Mouse (Mus musculus) forebrain, embryonic 11.5 days (tissue): ENCODE measurements around the gene Fut8. TPM values are rescaled to one million over a fixed set of nuclear protein-coding genes. Genes with fewer than 3 reads are reported as not detected.

ENCODE experiments used
- ATAC-seq: fragments of 200-750 bp; cut with Nextera tagmentation; replicated peaks from 2 replicates; pipeline ENCODE4 v1.8.0; 2017; ENCODE audit warnings: moderate TSS enrichment; ENCODE audit not compliant: low FRiP score
- DNase-seq: peaks from one replicate; pipeline ENCODE4 v3.0.0-alpha.2; 2017; ENCODE audit warnings: low spot score
- H3K27ac ChIP-seq: fragments of 300-500 bp; sonication (generic); 2 replicates; pipeline ENCODE4 v1.5.1; 2014; ENCODE audit warnings: low read depth, low read length
- H3K27me3 ChIP-seq: fragments of 300-500 bp; sonication (generic); 2 replicates; pipeline ENCODE4 v1.6.1; 2014; ENCODE audit warnings: mild to moderate bottlenecking, low read length, mixed read lengths; ENCODE audit not compliant: control insufficient read depth, insufficient read depth
- H3K36me3 ChIP-seq: fragments of 300-500 bp; sonication (generic); 2 replicates; pipeline ENCODE4 v1.6.1; 2014; ENCODE audit warnings: mild to moderate bottlenecking, low read length, moderate library complexity, mixed read lengths; ENCODE audit not compliant: control insufficient read depth, insufficient read depth
- H3K4me1 ChIP-seq: fragments of 300-500 bp; sonication (generic); replicated peaks from 2 replicates; pipeline ENCODE4 v1.6.1; 2014; ENCODE audit warnings: low read length, mixed read lengths; ENCODE audit not compliant: control insufficient read depth, insufficient read depth
- H3K4me2 ChIP-seq: fragments of 300-500 bp; sonication (generic); 2 replicates; pipeline ENCODE4 v1.6.1; 2014; ENCODE audit warnings: low read depth, mild to moderate bottlenecking, low read length, moderate library complexity, mixed read lengths; ENCODE audit not compliant: severe bottlenecking
- H3K4me3 ChIP-seq: fragments of 300-500 bp; sonication (generic); 2 replicates; pipeline ENCODE4 v1.5.1; 2014; ENCODE audit warnings: low read depth, low read length
- H3K9ac ChIP-seq: fragments of 300-500 bp; sonication (generic); 2 replicates; pipeline ENCODE4 v1.6.1; 2014; ENCODE audit warnings: low read length
- H3K9me3 ChIP-seq: fragments of 300-500 bp; sonication (generic); 2 replicates; pipeline ENCODE4 v1.6.1; 2016; ENCODE audit warnings: low read length, mixed read lengths; ENCODE audit not compliant: control insufficient read depth
- WGBS: fragments of 180-500 bp; shearing (Covaris S2); extraction: QIAGEN DNeasy Blood & Tissue Kit; methylation state at CpG from one replicate; pipeline ENCODE4 v1.1.7; 2014; 5-methylcytosine and 5-hydroxymethylcytosine counted together
- polyA plus RNA-seq: library from polyadenylated mRNA; unstranded; fragments of >200 nt; fragmentation: Nextera tagmentation; extraction: Ambion mirVana; gene quantifications from 2 replicates; pipeline ENCODE4 v1.2.1, GENCODE M21; 2014

The Fut8 gene
- polyA plus RNA-seq, 1 experiment from 2014 or later: 34.3 TPM

DNA sequence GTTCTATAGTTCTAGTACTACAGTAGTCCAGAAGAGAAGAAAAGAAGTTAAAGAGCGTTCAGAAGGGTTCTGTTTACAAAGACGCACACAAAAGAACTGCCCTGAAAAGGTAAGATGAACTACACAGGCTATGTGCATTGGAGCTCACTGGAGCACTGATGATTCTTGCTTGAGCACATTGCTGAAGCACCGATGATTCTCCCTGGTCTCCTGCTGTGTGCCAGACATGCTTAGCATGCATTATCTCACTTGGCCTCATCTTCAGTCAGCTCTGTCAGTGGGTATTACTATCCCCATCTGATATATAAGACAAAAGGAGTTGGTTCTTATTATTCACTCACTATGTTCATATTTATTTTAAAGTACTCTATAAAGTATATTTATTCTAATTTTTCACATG is 243.9 kb downstream of the Fut8 start:
- H3K4me3 ChIP-seq: no peak overlapping the region
- no peaks in the 10 kb centered on the region for H3K9me3 ChIP-seq
- H3K27me3 ChIP-seq: no peaks in the 10 kb centered on the region
- DNase-seq (no peak), ATAC-seq (no peak)
- 32% methylated on average over 3 of the region's 3 CpGs for WGBS
- no peak overlapping the region for H3K27ac ChIP-seq
- H3K36me3 ChIP-seq: no peaks in the 10 kb centered on the region
- H3K4me2 ChIP-seq: no peak overlapping the region
- H3K9ac ChIP-seq: no peak overlapping the region
- no peaks in the 10 kb centered on the region for H3K4me1 ChIP-seq

DNA sequence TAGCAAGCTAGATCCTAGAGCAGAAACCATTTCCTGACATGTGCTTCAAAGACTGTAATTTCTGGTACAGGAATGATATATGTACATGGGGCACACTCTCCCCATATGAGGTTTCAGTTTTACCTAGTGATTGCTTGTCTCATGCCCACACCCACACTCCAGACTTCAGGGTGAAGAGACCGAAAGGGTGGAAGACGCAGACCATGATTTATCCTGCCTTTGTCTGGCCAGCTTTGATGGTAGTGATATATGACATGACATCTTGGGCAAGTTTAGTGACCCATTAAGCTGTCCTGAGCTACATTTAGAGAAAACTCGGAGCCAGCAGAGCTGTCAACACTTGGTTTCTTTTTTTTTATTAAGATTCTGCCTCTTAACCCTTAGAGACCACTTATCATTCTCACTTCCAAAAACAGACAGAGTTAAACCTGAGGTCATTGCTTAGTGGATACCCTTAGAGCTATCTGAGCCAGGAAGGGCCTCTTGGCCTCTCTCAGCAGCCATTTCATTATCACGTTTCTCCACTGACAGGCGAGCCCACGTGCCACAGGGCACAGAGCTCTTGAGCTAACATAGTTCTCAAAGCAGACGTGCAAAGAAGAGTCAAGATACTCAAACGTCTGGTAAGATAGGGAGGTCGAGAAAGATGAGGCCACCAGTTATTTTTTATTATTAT is 245.4 kb downstream of the Fut8 start:
- H3K27me3 ChIP-seq: no peaks in the 10 kb centered on the region
- H3K27ac ChIP-seq: no peak overlapping the region
- no peak for DNase-seq
- no peaks in the 10 kb centered on the region for H3K4me1 ChIP-seq
- 79% methylated on average over 9 of the region's 9 CpGs for WGBS
- no peak overlapping the region for H3K4me2 ChIP-seq
- H3K36me3 ChIP-seq: no peaks in the 10 kb centered on the region
- H3K4me3 ChIP-seq: no peak overlapping the region
- no peaks in the 10 kb centered on the region for H3K9me3 ChIP-seq
- ATAC-seq: no peak
- H3K9ac ChIP-seq: no peak overlapping the region

DNA sequence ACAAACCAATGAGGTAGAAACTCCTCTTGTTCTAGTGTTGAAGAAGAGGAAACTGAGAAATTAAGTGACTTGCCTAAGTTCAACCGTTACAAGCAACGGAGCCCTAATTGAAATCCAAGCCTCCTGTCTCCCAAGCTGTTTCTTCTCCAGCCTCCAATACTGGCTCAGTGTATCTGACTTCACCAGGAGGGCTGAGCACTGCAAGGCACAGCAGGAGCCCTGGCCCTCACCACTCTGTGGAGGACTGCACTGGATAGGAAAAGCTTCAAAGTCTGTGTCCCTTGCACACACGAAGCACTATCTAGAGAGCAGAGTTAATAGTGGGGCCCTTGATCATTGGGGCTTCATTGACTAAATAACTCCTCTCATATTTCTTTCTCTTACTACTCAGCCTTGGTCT is 246.8 kb downstream of the Fut8 start:
- Histone ChIP-seq H3K27me3 (no peaks in the 10 kb centered on the region), H3K4me2 (no peak overlapping the region), H3K36me3 (no peaks in the 10 kb centered on the region), H3K4me3 (no peak overlapping the region), H3K4me1 (no peaks in the 10 kb centered on the region), H3K9ac (no peak overlapping the region), H3K27ac (no peak overlapping the region), H3K9me3 (no peaks in the 10 kb centered on the region)
- 83% methylated on average over 3 of the region's 3 CpGs for WGBS
- no peak for DNase-seq
- no peak for ATAC-seq

- no peaks in the 10 kb centered on the region for H3K36me3 ChIP-seq
- ATAC-seq (no peak), DNase-seq (no peak)
- WGBS: 86% methylated on average over 3 of the region's 3 CpGs
- H3K4me3 ChIP-seq: no peak overlapping the region
- no peaks in the 10 kb centered on the region for H3K27me3 ChIP-seq
- no peak overlapping the region for H3K27ac ChIP-seq
- no peak overlapping the region for H3K9ac ChIP-seq
- H3K4me1 ChIP-seq: no peaks in the 10 kb centered on the region
- no peaks in the 10 kb centered on the region for H3K9me3 ChIP-seq
- H3K4me2 ChIP-seq: no peak overlapping the region
Measured at GRCm38 (mm10) chr12:77491478-77491877, 253.6 kb downstream of the Fut8 start.

DNA sequence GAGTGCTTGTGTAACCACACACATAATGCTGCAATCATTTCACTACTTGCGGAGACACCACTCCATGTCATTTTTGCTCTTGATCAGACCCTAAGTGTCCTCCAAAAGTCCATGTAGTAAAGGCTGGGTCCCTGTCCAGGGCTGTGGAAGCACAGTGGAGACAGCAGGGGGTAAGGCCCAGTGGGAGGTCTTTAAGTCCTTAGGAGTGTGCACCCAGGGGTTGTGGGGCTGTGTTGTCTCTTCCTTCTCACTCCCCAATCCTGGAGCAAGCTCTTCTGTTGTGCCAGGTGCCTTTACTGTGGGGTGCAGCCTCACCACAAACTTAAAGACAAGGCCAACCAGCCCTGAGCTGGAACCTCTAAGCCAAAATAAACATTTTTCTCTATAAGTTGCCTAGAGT is 257.9 kb downstream of the Fut8 start:
- Histone ChIP-seq H3K36me3 (no peaks in the 10 kb centered on the region), H3K4me1 (no peaks in the 10 kb centered on the region), H3K27ac (no peak overlapping the region), H3K9ac (no peak overlapping the region), H3K4me3 (no peak overlapping the region), H3K27me3 (no peaks in the 10 kb centered on the region), H3K9me3 (no peaks in the 10 kb centered on the region), H3K4me2 (no peak overlapping the region)
- DNase-seq: no peak
- 98% methylated on average over 1 of the region's 1 CpGs for WGBS
- ATAC-seq: no peak

GRCm38 (mm10) chr12:77498153-77498552 is 260.2 kb downstream of the Fut8 start:
- ATAC-seq (no peak), DNase-seq (no peak)
- no peaks in the 10 kb centered on the region for H3K36me3 ChIP-seq
- H3K27ac ChIP-seq: no peak overlapping the region
- no peak overlapping the region for H3K4me3 ChIP-seq
- H3K4me2 ChIP-seq: no peak overlapping the region
- H3K9me3 ChIP-seq: no peaks in the 10 kb centered on the region
- H3K27me3 ChIP-seq: no peaks in the 10 kb centered on the region
- WGBS: 80% methylated on average over 2 of the region's 2 CpGs
- H3K9ac ChIP-seq: no peak overlapping the region
- no peaks in the 10 kb centered on the region for H3K4me1 ChIP-seq

GRCm38 (mm10) chr12:77500439-77501055 is 262.6 kb downstream of the Fut8 start:
- Histone ChIP-seq H3K4me2 (no peak overlapping the region), H3K9ac (no peak overlapping the region), H3K9me3 (no peaks in the 10 kb centered on the region), H3K4me1 (no peaks in the 10 kb centered on the region), H3K27me3 (no peaks in the 10 kb centered on the region), H3K4me3 (no peak overlapping the region), H3K27ac (no peak overlapping the region), H3K36me3 (no peaks in the 10 kb centered on the region)
- no peak for ATAC-seq
- WGBS: 77% methylated on average over 5 of the region's 5 CpGs
- no peak for DNase-seq

DNA sequence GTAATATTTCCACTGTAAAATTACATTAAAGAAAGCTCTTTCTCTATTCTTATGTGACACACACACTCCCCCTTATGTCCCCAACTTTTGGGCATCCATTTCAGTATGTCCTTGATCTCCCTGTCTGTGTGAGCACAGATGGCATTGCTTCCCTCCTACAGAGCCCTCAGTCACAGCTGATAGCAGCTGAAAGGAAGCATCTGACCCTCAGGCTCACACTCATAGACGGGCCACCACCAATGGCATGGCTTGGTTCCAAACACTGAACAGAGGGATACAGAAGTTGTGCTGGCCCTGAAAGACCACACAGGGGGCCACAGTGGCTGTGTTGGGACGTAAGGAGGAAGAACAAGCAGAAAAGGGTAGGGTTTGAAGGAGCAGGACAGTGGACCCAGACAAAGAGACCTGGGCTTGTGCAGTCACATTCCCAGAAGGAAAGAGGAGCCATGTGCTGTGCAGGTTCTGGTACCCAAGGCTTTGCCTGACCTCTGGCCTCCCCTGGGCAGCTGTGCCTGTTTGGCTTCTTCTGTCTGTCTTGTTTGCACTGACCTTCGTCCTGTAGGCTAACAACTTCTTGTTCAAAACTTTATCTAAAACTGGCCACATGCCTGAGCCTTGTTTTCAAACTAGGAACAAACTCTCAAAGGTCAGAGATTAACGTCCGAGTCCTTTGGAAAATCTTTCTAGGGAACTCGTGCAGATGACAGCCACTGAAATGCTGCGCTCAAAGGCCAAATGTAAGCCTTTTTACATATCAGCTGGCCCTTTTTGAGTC is 263.7 kb downstream of the Fut8 start:
- no peak for ATAC-seq

More for the DNA sequence above, 263.7 kb downstream of the Fut8 start:
- Histone ChIP-seq H3K4me2 (no peak overlapping the region), H3K27ac (no peak overlapping the region), H3K4me1 (no peaks in the 10 kb centered on the region), H3K36me3 (no peaks in the 10 kb centered on the region), H3K9me3 (no peaks in the 10 kb centered on the region), H3K4me3 (no peak overlapping the region), H3K9ac (no peak overlapping the region), H3K27me3 (no peaks in the 10 kb centered on the region)
- WGBS: 71% methylated on average over 7 of the region's 7 CpGs
- DNase-seq: no peak
